Mouse (Mus musculus): ENCODE measurements around the gene Fchsd2.

DNA sequence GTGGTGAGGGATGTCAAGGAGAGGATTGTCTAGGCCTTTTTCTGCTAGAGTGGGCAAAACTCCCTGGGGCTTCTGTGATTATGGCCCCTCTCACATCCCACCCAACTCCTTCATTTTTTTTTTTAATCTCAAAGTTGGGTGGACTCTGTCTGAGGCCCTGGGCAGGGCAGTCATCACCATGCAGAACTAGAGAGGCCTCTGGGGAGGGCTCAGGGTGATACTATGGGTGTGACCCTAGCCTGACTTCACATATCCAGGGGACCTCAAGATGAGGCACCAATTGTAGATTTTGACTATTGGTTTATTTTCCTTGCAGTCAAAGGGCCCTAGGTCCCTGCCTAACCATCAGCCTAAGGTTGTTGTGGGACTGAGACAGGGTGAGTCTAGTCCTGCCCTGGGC is 223.0 kb downstream of the Fchsd2 start:
- TF ChIP-seq POLR2A (IDR thresholded peaks at IDR 0.05; ENCODE audit: insufficient read depth, low read length) (no peak), CTCF (IDR thresholded peaks at IDR 0.05; ENCODE audit: low read depth, low read length) (no peak), EP300 (IDR thresholded peaks at IDR 0.05; ENCODE audit: insufficient read depth, low read depth, low read length) (no peak)
